ENCODE assay signal across 29 mouse cellular contexts in the genomic region with DNA sequence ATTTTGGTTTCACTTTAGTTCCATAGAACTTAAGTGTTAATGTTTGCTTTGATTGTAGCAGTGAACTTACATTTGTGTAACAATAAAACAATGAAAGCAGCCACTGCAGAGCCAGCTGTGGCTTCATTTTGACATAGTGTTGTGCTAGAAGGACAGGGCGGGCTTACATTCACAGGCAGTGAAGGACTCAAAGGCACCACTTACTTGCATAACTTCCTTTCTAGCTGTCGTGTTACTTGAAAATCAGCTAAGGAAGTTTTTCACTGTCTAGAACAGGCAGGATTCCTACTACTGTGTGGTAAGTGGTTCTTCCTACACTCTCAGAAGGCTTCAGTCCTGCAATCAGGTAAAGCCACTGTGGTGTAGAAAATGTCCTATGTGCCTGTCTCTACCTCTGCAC. TPM values are rescaled to one million over a fixed set of nuclear protein-coding genes. Genes with fewer than 3 reads are reported as not detected.
A peak's percentile ranks its signal among the peaks of the same experiment; 100 is the strongest.
DNase-seq lines count a peak whose midpoint lies in the region; ATAC-seq and TF ChIP-seq lines count a peak whose summit lies in the region.
"Had no signal": no experiment of that assay in that cellular context is flagged by ENCODE, and none has a peak within 500 bp of the region (broad histone marks: within the 10 kb centered on the region; RNA-seq: fewer than 3 reads in every experiment).

No protein-coding gene starts in this region.

- H3K4me1 ChIP-seq in bone marrow macrophage, adult 2 months (ENCODE audit: control insufficient read depth, insufficient read depth, low read length) = peaks cover 7% of the 10 kb centered on the region
- no peaks in the 10 kb centered on the region for H3K4me1 ChIP-seq in forebrain, embryonic 14.5 days (ENCODE audit: control insufficient read depth, insufficient read depth, low read length)
- H3K4me1 ChIP-seq: embryonic facial prominence, embryonic 13.5 days; embryonic facial prominence, embryonic 15.5 days; forebrain, embryonic 10.5 days; forebrain, embryonic 12.5 days; forebrain, embryonic 15.5 days had no signal

- H3K4me3 ChIP-seq in bone marrow macrophage, adult 2 months (ENCODE audit: insufficient read depth, low read length) = no peak overlapping the region
- no peak overlapping the region for H3K4me3 ChIP-seq in forebrain, embryonic 14.5 days (ENCODE audit: low read depth, low read length)
- H3K4me3 ChIP-seq: embryonic facial prominence, embryonic 13.5 days; embryonic facial prominence, embryonic 15.5 days; erythroblast, embryonic 14.5 days; forebrain, embryonic 10.5 days; forebrain, embryonic 12.5 days; forebrain, embryonic 15.5 days had no signal

- no peak overlapping the region for H3K4me2 ChIP-seq in forebrain, embryonic 14.5 days (ENCODE audit: low read length)
- H3K4me2 ChIP-seq: embryonic facial prominence, embryonic 13.5 days; embryonic facial prominence, embryonic 15.5 days; forebrain, embryonic 12.5 days; forebrain, embryonic 15.5 days had no signal

- no peak for TF ChIP-seq CTCF in bone marrow macrophage, adult 2 months (IDR thresholded peaks at IDR 0.05; ENCODE audit: low read depth, low read length)

- peak; percentile 59 for ATAC-seq in megakaryocyte, adult 5-6 weeks (ENCODE audit: poor library complexity, severe bottlenecking)
- no peak for ATAC-seq in forebrain, embryonic 14.5 days
- ATAC-seq: activated CD4-positive, CD25-positive, alpha-beta regulatory T cell, adult 4 months; CD4-positive, CD25-positive, alpha-beta regulatory T cell, adult 4 months; forebrain, embryonic 15.5 days; forebrain, postnatal 0 days; Patski had no signal

- DNase-seq in 416B (ENCODE audit: low read depth) = peak; percentile 65
- no peak for DNase-seq in left cerebral cortex, postnatal 14 days (ENCODE audit: low spot score in 2 of 2)
- DNase-seq in forebrain, embryonic 14.5 days (ENCODE audit: low spot score) = no peak
- no peak for DNase-seq in kidney, postnatal 25 days
- DNase-seq: adrenal gland, adult 8-10 months; adrenal gland, postnatal 14 days; adrenal gland, postnatal 36 days; B cell, adult 2 months; cerebellum, adult 11 months; cerebellum, adult 18-20 months; cerebellum, adult 8-10 months; cerebellum, adult 9-11 months; cerebellum, postnatal 14 days; cerebellum, postnatal 36 days; embryo, embryonic 11 days; forebrain, postnatal 0 days had no signal

- no peak overlapping the region for H3K9ac ChIP-seq in forebrain, embryonic 14.5 days (ENCODE audit: low read length)
- H3K9ac ChIP-seq: embryonic facial prominence, embryonic 13.5 days; embryonic facial prominence, embryonic 15.5 days; forebrain, embryonic 12.5 days; forebrain, embryonic 15.5 days; forebrain, postnatal 0 days had no signal

- H3K9me3 ChIP-seq in forebrain, embryonic 14.5 days (replicated peaks; ENCODE audit: control insufficient read depth, low read length) = no peaks in the 10 kb centered on the region
- H3K9me3 ChIP-seq: embryonic facial prominence, embryonic 13.5 days; embryonic facial prominence, embryonic 15.5 days; forebrain, embryonic 10.5 days; forebrain, embryonic 12.5 days; forebrain, embryonic 15.5 days; G1E had no signal

- H3K27ac ChIP-seq in bone marrow macrophage, adult 2 months (ENCODE audit: insufficient read depth, low read depth, low read length) = 0 out of 2 replicates have a peak overlapping the region, but pooled peaks have one; percentile 3
- H3K27ac ChIP-seq in forebrain, embryonic 14.5 days (ENCODE audit: low read depth, low read length) = no peak overlapping the region
- H3K27ac ChIP-seq: embryonic facial prominence, embryonic 13.5 days; embryonic facial prominence, embryonic 15.5 days; forebrain, embryonic 10.5 days; forebrain, embryonic 12.5 days; forebrain, embryonic 15.5 days had no signal

- TF ChIP-seq POLR2A in bone marrow macrophage, adult 2 months (IDR thresholded peaks at IDR 0.05; ENCODE audit: borderline replicate concordance, low read depth, low read length) = no peak

- H3K36me3 ChIP-seq in forebrain, embryonic 14.5 days (ENCODE audit: control insufficient read depth, insufficient read depth, low read length) = peaks cover 32% of the 10 kb centered on the region

- WGBS in forebrain, embryonic 14.5 days = 81% methylated on average over 2 of the region's 2 CpGs

- intact Hi-C loops in left cerebral cortex, postnatal 14 days (cut with DNase I) = no loop called here

- no peaks in the 10 kb centered on the region for H3K27me3 ChIP-seq in forebrain, embryonic 14.5 days (replicated peaks; ENCODE audit: control insufficient read depth, insufficient read depth, low read length)
- H3K27me3 ChIP-seq: CH12.LX; embryonic facial prominence, embryonic 13.5 days; embryonic facial prominence, embryonic 15.5 days; forebrain, embryonic 12.5 days; forebrain, embryonic 15.5 days; Patski had no signal

RNA-seq across cellular contexts. Expression of gene Clns1a, which starts 8.6 kb away (rescaled TPM):
- 35.4 and 41.0 TPM in 2 replicates for polyA plus RNA-seq in bone marrow macrophage, adult 2 months (2012; ENCODE audit: insufficient read depth, insufficient read length, missing spikeins)
- 92.5 and 97.6 TPM in 2 replicates for total RNA-seq in megakaryocyte, adult 5-6 weeks (2015)
- total RNA-seq in megakaryocyte, adult 5-6 weeks (2017) = 95.1 and 105 TPM in 2 replicates
- 10 to 100 TPM; 73.5 to 77.2 TPM for total RNA-seq in left cerebral cortex, postnatal 14 days (2021)
- polyA plus RNA-seq in forebrain, embryonic 14.5 days (2014; fragmentation: Nextera tagmentation; extraction: Ambion mirVana) = 229 and 233 TPM in 2 replicates

RNA-seq across cellular contexts. Expression of gene Aqp11, which starts 50.3 kb away (rescaled TPM):
- polyA plus RNA-seq in bone marrow macrophage, adult 2 months (2012; ENCODE audit: insufficient read depth, insufficient read length, missing spikeins) = 1.6 TPM in 1 of 2 replicates, not detected in the other
- total RNA-seq in megakaryocyte, adult 5-6 weeks (2015) = 0.23 and 0.42 TPM in 2 replicates
- total RNA-seq in megakaryocyte, adult 5-6 weeks (2017) = 0.04 TPM in 2 replicates
- 10 to 100 TPM; 22.9 to 23.6 TPM for total RNA-seq in left cerebral cortex, postnatal 14 days (2021)
- 9.3 and 12.8 TPM in 2 replicates for polyA plus RNA-seq in forebrain, embryonic 14.5 days (2014; fragmentation: Nextera tagmentation; extraction: Ambion mirVana)

Comparison
In these comparisons a context has a peak if more than half of its experiments do, and no peak if none do; other contexts are left out.
1. RNA of gene Aqp11, which starts 50.3 kb away (total RNA-seq): 22.9 to 23.6 TPM in left cerebral cortex, postnatal 14 days; 0.04 to 0.42 TPM in megakaryocyte, adult 5-6 weeks; every median in the first group is over 10 times any median in the second.